Mouse (Mus musculus): Measurements from ENCODE around the gene Gng3. TPM values are rescaled to one million over a fixed set of nuclear protein-coding genes. Genes with fewer than 3 reads are reported as not detected.
"Not testable (repeated sequence)": the region's sequence is repeated elsewhere in the genome, so short reads cannot be mapped to it uniquely, and the experiment has no call there.

Gng3 gene
- 100 to 1,000 TPM; 291 to 295 TPM for total RNA-seq (2021)
- long read RNA-seq, transcript Gng3-201 (3 exons, 1,643 nt) = major isoform, 445 of 489 reads
- long read RNA-seq, partial matches to known transcripts = 17 of 489 reads
- long read RNA-seq, other reads (novel, unspliced or antisense) = 27 of 489 reads

DNA sequence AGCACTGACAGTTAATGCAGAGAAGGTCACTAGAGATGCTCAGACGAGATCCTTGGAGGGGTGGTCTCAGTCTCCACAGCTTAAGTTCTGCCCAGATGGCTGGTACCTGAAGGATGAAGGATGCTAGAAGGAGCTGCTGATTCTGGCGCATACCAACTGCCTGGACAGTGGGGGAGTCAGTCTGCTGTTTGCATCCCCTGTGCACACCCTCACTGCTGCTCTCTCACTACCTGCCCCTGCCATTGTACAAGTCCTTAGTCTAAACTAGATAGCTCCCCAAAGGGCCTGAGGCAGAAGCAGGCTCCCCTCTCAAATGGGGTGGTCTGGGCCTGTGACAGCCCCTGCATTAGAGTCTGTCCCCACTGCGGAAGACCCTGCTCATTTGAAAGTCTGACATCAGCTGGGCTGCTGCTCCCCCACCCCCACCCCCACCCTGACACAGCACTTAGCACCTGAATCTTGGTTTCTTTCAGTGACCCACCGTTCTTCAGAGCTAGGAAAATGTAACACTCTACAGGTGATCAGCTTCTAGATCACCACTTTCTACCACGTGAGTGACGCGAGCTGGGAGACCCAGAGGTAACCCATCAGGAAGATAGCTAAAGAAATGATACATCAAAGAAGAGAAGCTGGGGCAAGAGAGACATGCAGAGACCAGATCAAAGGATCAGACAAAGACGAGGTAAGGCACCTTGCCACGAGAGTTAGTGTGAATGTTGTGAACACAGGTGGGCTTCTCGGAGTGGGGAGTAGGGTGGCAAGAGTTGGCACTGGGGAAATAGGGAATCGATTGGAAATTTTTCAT, at the start of gene Gng3:
Gene Gng3, minus strand, starts transcription at position 92 of the 805 bp plus-strand sequence.
- DNase-seq (ENCODE audit: low spot score in 2 of 2) = peak; percentile 70 to 78

DNA sequence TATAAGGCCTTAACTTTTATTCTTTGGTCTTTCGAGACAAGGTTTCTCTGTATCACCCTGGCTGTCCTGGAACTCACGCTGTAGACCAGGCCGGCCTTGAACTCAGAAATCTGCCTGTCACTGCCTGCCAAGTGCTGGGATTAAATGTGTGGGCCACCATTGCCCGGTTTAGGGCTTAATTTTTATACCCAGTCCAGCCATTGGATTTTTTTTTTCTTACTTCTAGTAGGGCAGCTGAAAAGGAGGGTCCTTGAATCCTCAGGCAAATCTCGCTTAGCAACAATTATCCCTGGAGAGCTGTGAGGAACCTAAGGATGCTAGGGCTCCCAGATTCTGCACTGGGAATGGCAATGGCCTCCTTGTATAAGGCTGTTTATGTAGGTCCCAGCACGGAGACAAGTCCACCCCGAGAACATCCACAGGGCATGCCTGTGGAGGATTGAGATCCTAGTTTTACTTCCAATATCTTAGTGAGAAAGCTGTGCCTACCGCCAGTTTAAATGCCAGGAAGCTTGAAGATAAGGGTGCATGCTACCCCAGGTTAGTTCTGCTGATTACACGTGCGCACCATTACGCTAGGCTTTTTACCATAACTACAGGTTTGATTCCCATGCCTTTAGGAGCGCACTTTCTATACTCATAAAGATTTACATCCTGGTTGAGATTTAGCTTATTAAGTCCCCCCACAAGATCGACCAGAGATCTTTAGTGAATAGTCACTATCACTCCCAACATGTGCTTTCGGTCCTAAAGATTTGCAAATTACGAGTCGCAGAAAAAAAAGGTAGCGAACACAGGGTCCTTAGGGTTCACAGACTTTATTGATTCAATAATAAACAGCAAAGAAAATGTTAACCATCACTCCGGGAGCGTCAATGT, 48.8 kb upstream of the Gng3 start:
- DNase-seq (ENCODE audit: low spot score in 2 of 2) = no peak

DNA sequence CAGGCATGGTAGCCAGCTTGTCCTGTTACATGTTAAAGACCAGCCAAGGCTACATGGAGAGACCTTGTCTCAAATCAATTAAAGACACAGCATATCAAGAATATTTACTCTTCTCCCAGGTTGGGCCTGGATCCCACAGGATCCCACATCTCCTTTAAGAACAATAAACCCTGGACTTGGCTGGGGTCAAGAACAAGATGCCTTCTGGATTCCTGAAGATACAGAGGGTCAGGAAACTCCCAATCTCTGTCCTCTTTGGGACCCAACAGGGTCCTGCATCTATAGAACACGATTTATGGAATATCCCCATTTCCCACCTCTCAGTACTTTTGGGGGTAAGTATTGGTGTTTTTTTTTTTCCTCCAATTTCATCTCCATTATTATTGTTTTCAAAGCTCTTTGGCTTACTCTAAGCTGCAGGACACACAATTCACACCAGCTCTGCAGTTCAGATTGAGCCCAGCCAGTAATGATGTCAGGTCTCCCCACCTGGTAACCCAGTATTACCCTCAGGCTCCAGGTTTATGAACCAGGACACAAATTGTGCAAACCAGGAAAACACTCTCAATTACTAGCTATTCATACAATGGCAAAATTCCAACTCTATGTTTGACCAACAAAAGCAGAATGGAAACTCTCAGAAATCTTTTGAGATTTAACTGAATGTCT, 48.1 kb upstream of the Gng3 start:
- no peak for DNase-seq (ENCODE audit: low spot score in 2 of 2)

DNA sequence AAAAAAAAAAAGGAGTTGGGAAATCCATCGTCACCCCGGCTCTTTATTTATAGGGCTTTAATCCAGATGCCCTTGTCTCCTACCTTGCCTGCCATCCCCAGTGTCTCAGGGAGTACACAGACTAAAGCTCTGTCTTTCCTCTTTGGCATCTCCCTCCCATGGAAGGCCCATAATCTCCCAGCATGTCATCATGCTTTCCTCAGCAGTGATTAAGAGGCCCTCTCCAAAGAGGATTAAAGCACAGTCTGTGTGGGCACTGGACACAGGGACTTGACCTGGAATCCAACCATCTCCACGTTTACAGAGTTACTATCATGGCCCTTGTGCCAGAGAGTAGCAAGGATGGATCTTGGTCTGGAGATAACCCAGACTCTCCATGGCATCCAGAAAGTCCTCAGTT, 44.6 kb upstream of the Gng3 start, which contains the start of the genes Lbhd1 and Gm49403:
Gene Lbhd1, plus strand, starts transcription at position 117 of the 400 bp plus-strand sequence.
Gene Gm49403, plus strand, starts transcription at position 315 of the 400 bp plus-strand sequence.
- no peak for DNase-seq (ENCODE audit: low spot score in 2 of 2)

DNA sequence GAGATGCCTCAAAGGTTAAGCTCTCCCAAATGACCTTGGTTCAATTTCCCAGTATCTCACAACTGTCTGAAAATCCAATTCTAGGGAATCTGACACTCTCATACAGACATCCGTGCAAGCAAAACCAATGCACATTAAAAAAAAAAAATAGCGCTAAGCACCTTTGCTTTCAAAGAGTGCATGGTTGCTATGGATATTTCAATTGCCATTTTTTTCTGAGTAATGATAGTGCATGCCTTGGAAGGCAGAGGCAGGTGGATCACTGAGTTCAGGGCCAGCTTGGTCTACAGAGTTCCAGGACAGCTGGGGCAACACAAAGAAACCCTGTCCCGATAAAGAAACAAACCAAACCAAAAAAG, 42.0 kb upstream of the Gng3 start:
- no peak for DNase-seq (ENCODE audit: low spot score in 2 of 2)

DNA sequence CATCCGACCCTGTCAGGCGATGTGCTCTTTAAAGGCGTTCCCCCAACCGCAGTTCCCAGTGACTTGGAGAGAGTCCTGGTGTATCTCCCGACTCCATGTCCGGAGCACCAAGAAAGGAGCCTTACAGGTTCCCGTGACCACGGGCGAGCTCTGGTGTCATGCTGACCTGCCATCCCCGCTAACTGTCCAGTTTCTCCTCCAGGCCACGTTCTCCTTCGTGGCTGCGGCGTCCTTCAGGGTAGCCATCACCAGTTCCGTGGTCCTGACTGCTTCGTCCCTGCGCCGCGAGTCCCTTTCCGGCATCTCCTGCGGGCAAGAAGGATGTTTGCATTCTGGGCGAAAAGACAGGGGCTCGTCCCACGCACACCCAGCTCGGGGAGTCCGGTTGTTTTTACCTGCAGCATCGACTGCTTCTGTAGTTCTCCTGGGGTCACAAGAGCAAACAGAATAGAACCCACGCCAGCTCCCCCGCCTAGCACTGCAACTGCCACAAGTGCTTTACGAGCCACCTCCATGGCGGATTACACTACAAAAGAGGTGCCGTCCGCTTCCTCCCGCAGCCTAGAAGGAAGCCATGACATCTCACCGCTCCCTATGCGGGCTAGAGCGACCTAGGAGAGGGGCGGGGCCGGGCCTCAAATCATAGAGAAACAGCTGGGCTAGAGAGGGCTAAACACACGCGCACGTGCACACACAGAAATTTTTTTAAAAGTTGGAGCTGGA, 41.5 kb upstream of the Gng3 start, which contains the start of gene Uqcc3:
Gene Uqcc3, minus strand, starts transcription at position 613 of the 723 bp plus-strand sequence.
- DNase-seq (ENCODE audit: low spot score in 2 of 2) = peak; percentile 82 to 87

DNA sequence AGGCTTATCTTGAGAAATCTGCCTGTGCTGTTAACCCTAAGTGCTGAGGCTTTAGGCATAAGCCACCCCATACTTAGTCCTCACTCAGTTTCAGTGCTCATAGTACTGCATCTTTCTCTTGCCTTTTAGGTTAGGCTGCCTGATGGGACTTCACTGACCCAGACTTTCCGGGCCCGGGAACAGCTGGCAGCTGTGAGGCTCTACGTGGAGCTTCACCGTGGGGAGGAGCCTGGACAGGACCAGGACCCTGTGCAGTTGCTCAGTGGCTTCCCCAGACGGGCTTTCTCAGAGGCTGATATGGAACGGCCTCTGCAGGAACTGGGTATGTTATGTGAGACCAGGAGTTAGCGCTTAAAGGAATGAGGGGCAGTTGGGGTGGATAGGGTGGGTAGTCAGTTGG, 36.0 kb upstream of the Gng3 start:
- DNase-seq (ENCODE audit: low spot score in 2 of 2) = no peak

DNA sequence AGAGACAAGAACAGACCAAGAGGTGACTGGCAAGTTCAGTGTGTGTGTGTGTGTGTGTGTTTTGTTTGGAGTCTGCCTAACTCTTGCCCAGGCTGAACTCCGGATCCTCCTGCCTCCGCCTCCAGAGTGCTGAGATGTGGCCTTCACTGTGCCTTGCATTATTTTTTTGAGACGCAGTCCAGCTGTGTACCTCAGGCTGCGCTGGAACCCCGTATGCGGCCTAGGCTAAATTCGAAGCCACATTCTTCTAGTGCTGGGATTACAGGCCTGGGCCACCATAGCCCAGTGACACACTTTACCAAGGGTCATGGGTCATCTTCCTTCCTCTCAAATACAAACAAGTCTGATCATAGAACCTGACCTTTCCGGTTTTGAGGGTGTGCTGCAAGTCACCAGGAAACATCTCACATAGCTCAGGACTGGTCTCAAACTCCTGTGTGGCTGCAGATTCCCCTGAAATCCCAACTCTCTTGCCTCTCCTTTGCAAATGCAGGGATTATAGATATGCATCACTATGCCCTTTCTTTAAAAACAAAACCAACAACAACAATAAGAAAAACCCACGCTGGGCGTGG, 33.4 kb upstream of the Gng3 start:
- DNase-seq (ENCODE audit: low spot score in 2 of 2) = no peak

DNA sequence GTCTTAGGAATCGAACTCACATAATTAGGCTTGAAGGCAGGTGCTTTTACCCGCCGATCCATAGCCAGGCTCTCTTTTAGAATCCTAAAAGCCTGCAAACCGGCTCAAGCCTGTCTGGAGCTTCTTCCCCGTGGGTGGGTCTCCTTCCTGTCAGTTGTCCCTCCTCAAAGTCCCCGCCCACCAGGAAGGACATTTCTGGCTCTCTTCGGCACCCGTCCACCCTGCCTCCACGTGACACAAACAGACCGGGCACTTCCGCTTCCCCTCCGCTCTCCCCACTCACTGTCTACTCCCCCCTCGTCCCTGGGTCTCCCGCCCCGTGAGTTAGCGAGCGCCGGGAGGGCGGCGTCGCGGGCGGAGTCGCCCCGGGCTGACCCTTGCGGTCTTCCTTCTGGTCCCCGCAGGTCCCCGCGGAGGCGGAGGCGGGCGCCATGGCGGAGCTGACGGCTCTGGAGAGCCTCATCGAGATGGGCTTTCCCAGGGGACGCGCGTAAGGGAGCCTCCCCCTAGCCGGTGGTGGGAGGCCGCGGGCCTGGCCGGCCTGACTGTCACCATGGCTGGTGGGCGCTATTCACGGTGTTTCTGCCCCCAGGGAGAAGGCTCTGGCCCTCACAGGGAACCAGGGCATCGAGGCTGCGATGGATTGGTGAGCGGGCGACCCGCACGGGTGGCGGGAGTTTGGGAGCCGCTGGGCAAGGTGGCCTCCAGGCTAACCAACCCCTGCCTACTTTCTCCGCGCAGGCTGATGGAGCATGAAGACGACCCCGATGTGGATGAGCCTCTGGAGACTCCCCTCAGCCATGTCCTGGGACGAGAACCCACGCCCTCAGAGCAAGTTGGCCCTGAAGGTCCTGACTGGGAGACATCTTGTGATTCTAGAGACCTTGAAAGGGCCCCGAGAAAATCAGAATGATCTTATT, 32.5 kb upstream of the Gng3 start, which contains the start of gene Ubxn1:
Gene Ubxn1, plus strand, starts transcription at position 230 of the 920 bp plus-strand sequence.
- DNase-seq (ENCODE audit: low spot score in 2 of 2) = peak; percentile 97

DNA sequence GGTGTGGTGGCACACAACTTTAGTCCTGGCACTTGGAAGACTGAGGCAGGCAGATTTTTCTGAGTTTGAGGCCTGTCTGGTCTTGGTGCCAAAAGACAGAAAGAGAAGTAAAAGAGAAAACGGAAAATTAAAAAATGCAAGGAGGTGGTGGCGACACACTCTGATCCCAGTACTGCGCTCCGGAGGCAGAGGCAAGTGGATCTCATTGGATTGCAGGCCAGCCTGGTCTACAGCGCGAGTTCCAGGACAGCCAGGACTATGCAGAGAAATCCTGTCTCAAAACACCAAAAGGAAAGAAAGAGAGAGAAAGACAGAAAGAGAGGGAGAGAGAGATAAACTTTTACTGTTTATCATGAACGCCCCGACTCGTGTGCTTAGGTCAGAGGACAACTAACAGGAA, 31.8 kb upstream of the Gng3 start:
- no peak for DNase-seq (ENCODE audit: low spot score in 2 of 2)

DNA sequence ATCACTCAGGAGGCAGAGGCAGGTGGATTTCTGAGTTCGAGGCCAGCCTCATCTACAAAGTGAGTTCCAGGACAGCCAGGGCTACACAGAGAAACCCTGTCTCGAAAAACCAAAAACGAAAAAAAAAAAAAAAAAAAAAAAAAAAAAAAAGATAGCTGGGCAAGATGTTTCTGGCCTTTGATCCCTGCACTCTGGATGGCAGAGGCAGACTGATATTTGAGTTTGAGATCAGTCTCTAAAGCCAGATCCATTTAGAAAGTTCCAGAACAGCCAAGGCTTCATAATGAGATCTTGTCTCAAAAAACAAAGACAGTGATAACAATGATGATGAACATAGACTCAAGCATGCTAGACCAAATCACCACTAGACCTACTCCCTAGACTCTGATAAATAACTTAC, 31.4 kb upstream of the Gng3 start:
- not testable (repeated sequence) for DNase-seq (ENCODE audit: low spot score in 2 of 2)

DNA sequence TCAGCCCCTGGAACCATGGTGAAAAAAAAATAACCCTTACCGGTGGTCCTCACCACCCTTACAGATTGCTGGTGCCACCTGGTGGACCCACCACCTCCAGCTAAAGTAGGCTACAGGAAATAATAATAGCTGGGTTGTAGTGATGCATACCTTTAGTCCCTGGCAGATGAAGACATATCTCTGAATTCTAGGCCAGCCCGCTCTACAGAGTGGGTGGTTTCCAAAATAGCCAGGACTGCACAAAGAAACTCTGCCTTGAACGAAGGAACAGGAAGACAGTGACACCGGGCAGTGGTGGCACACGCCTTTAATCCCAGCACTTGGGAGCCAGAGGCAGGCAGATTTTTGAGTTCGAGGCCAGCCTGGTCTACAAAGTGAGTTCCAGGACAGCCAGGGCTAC, 25.3 kb upstream of the Gng3 start:
- DNase-seq (ENCODE audit: low spot score in 2 of 2) = no peak

DNA sequence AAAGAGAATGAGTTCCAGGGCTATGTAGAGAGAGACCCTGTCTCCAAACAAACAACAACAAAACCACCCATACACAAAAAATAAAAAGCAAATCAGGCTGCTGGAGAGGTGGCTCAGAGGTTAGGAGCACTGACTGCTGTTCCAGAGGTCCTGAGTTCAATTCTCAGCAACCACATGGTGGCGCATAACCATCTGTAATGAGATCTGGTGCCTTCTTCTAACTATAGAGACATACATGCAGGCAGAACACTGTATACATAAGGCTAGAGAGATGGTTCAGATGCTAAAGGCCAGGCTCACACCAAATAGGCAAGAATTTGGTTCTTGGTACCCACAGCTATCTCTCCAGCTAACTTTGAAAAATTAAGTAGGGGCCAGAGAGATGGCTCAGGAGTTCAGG, 20.0 kb upstream of the Gng3 start:
- DNase-seq (ENCODE audit: low spot score in 2 of 2) = no peak

DNA sequence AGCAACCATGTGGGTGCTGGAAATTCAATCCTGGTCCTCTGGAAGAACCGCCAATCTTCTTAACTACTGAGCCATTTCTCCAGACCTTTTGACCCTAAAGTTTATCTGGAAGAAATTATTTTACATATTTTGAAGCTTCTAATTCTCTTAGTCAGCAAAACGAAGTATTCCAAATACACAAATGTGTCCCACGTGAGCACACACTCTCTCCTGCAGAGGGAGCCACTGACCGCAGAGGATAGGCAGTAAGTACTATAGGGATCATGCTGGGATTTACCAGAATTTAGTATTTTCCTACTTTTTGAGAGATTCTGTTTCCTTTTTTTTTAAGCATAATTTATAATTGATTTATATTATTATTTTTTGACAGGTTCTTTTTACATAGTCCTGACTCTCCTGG, 18.7 kb upstream of the Gng3 start:
- peak in 1 of 2 experiments; percentile 45 for DNase-seq (ENCODE audit: low spot score in 2 of 2)

DNA sequence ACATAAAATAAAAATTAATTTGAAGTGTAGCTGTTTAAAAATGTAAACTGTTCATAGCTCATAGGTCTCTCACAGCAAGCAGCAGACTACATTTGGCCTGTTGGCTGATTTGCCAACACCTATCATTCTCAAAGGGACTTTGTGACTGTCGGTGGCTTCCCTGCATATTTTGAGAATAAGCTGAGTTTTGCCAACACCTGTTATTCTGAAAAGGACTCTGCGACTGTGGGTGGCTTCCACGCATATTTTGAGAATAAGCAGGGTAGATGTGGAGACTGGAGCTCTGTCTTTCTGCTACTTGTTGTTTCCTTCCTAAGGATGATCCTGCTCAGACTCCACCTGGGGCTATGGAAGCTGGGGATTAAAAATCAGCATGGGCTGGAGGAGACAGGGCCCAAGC, 14.1 kb upstream of the Gng3 start:
- DNase-seq (ENCODE audit: low spot score in 2 of 2) = no peak

DNA sequence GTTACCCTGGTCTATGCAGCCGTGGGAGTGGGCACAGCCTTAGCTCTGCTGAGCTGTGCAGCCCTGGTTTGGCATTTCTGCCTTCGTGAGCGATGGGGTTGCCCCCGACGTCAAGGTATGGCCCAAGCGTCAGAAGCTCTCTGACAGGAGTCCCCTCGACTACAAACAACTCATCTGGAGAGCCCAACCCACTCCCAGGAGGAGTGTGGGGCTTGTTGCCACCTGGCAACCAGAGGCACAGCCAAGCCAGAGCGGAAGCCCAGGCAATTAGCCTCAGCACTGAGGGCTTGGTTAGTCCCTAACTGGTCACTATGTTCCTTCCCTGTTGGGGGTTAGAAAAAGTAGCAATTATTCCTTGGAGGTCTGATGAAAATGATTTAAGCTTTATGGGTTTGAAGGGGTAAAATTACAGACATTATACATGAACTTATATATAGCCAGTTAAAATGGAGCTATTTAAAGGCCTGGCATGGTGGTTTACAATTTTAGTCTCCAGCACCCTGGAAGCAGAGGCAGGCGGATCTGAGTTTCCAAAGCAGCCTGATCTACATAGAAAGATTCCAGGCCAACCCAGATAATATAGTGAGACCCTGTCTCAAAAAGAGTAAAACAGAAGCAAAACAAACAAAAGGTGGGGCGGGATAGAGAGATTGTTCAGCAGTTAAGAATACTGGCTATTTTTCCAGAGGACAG, 13.4 kb upstream of the Gng3 start:
- no peak for DNase-seq (ENCODE audit: low spot score in 2 of 2)

DNA sequence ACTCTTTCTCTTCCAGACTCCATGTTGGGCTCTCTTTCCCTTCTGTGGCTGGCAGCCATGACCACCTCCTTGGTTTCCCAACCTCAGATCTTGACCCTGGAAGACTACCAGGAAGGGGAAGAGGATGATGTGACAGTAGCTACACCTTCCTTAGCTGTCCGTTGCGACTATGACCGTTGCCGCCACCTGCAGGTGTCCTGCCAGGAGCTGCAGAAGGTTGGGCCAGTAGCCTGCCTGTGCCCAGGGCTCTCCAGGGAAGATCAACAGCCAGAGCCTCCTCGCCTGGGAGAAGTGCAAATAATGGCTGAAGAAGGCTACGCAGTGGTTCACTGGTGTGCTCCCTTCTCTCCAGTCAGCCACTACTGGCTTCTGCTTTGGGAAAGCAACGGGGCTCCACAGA, 12.6 kb upstream of the Gng3 start:
- DNase-seq (ENCODE audit: low spot score in 2 of 2) = no peak

DNA sequence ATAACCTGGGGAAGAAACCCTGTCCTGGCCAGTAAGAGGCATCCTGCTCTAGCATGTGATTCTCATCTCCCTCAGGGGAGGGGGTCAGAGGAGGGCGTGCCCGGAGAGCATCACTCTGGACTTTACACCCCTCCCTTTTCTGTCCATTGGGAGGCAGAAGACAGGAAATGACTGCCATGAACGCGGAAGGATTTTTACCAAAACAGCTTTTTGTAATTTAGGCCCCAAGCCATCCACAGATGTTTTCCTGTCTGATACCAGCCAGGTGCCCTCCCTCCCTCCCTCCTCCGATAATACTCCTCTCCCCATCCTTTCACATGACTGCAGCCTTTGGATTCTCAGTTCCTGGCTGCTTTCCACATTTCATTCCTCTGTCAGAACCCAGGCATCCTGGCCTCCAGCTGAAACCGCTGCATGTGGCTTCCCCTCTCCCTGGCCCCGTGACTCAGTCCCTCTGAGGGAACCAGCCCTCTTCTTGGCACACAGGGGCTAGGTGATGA, 11.5 kb upstream of the Gng3 start, which contains the start of gene Lrrn4cl:
Gene Lrrn4cl, plus strand, starts transcription at position 367 of the 500 bp plus-strand sequence.
- DNase-seq (ENCODE audit: low spot score in 2 of 2) = no peak

All from layer of hippocampus, postnatal 10 days (tissue).